Mouse (Mus musculus) layer of hippocampus, postnatal 14 days (tissue): Measurements from ENCODE around the gene Smndc1. TPM values are rescaled to one million over a fixed set of nuclear protein-coding genes. Genes with fewer than 3 reads are reported as not detected.

ENCODE experiments used
- DNase-seq, 2 experiments: peaks; one replicate each; pipeline ENCODE4 v3.0.0; 2021 to 2022; ENCODE audit warnings: low spot score in 2 of 2, mixed read lengths in 1 of 2
- long read RNA-seq, 2 experiments: library from polyadenylated mRNA; stranded (forward); transcript quantifications; one replicate each; pipeline ENCODE4 v2.0.0; 2021
- total RNA-seq, 2 experiments: library from RNA; stranded (reverse); gene quantifications; 2 replicates each; pipeline ENCODE4 v1.2.3; 2021

Gene Smndc1
- 10 to 100 TPM; 34.9 to 36.8 TPM for total RNA-seq
- long read RNA-seq, experiment 1, transcript Smndc1-201 (6 exons, 1,948 nt) = major isoform, 5 of 9 reads
- long read RNA-seq, experiment 1, partial matches to known transcripts = 1 of 9 reads
- long read RNA-seq, experiment 1, other reads (novel, unspliced or antisense) = 3 of 9 reads
- long read RNA-seq, experiment 2, transcript Smndc1-201 (6 exons, 1,948 nt) = major isoform, 12 of 17 reads
- long read RNA-seq, experiment 2, partial matches to known transcripts = 0 of 17 reads
- long read RNA-seq, experiment 2, other reads (novel, unspliced or antisense) = 2 of 17 reads

- DNase-seq = peak; percentile 98 to 99
Measured at GRCm38 (mm10) chr19:53390495-53391007, at the start of gene Smndc1. Gene Smndc1 (minus strand): TSS chr19:53390578.

GRCm38 (mm10) chr19:53439340-53439739 is 49.0 kb upstream of the Smndc1 start:
- no peak for DNase-seq

- no peak for DNase-seq
Measured at GRCm38 (mm10) chr19:53437991-53438390, 47.6 kb upstream of the Smndc1 start.

GRCm38 (mm10) chr19:53437311-53437958 is 47.1 kb upstream of the Smndc1 start:
- DNase-seq = no peak

- no peak for DNase-seq
Measured at GRCm38 (mm10) chr19:53433949-53434689, 43.7 kb upstream of the Smndc1 start.

GRCm38 (mm10) chr19:53431003-53431402 is 40.6 kb upstream of the Smndc1 start:
- DNase-seq = no peak

- peak; percentile 69 to 88 for DNase-seq
Measured at GRCm38 (mm10) chr19:53430356-53430755, 40.0 kb upstream of the Smndc1 start.

GRCm38 (mm10) chr19:53427817-53428216 is 37.4 kb upstream of the Smndc1 start:
- DNase-seq = peak; percentile 34 to 35

- DNase-seq = no peak
Measured at GRCm38 (mm10) chr19:53427346-53427745, 37.0 kb upstream of the Smndc1 start.

- no peak for DNase-seq
Measured at GRCm38 (mm10) chr19:53425824-53426223, 35.4 kb upstream of the Smndc1 start.

GRCm38 (mm10) chr19:53424629-53425028 is 34.3 kb upstream of the Smndc1 start:
- no peak for DNase-seq

GRCm38 (mm10) chr19:53423816-53424465 is 33.6 kb upstream of the Smndc1 start:
- DNase-seq = no peak

GRCm38 (mm10) chr19:53423341-53423753 is 33.0 kb upstream of the Smndc1 start:
- DNase-seq = no peak

- DNase-seq = no peak
Measured at GRCm38 (mm10) chr19:53422358-53423308, 32.3 kb upstream of the Smndc1 start.

- DNase-seq = no peak
Measured at GRCm38 (mm10) chr19:53421583-53422188, 31.3 kb upstream of the Smndc1 start.

GRCm38 (mm10) chr19:53420924-53421582 is 30.7 kb upstream of the Smndc1 start:
- peak; percentile 65 for DNase-seq

- DNase-seq = peak in 1 of 2 experiments; percentile 28
Measured at GRCm38 (mm10) chr19:53419834-53420233, 29.5 kb upstream of the Smndc1 start.

GRCm38 (mm10) chr19:53415198-53415597 is 24.8 kb upstream of the Smndc1 start:
- DNase-seq = no peak

GRCm38 (mm10) chr19:53414650-53415049 is 24.3 kb upstream of the Smndc1 start:
- DNase-seq = no peak
